Mouse (Mus musculus): Measurements from ENCODE around the gene Rapgef3. TPM values are rescaled to one million over a fixed set of nuclear protein-coding genes. Genes with fewer than 3 reads are reported as not detected.

Rapgef3 gene
- polyA plus RNA-seq, 1 experiment from 2014 or later, result 2.1 TPM

- WGBS (ENCODE audit: insufficient replicate concordance), result 72% methylated on average over 5 of the region's 5 CpGs
- Histone ChIP-seq H3K9me3 (replicated peaks; ENCODE audit: control insufficient read depth, low read length) (no peaks in the 10 kb centered on the region), H3K36me3 (ENCODE audit: control insufficient read depth, insufficient read depth) (no peaks in the 10 kb centered on the region), H3K4me3 (ENCODE audit: low read depth, low read length) (no peak overlapping the region), H3K9ac (ENCODE audit: low read depth, low read length) (no peak overlapping the region), H3K27ac (ENCODE audit: low read length) (no peak overlapping the region), H3K27me3 (ENCODE audit: control insufficient read depth, insufficient read depth, low read depth, low read length) (no peaks in the 10 kb centered on the region), H3K4me2 (ENCODE audit: low read depth, low read length) (no peak overlapping the region), H3K4me1 (ENCODE audit: control insufficient read depth, low read depth, low read length) (peaks cover 33% of the 10 kb centered on the region)
- ATAC-seq (ENCODE audit: low read depth), result no peak
Measured at GRCm38 (mm10) chr15:97743210-97743609, 24.6 kb downstream of the Rapgef3 start.

DNA sequence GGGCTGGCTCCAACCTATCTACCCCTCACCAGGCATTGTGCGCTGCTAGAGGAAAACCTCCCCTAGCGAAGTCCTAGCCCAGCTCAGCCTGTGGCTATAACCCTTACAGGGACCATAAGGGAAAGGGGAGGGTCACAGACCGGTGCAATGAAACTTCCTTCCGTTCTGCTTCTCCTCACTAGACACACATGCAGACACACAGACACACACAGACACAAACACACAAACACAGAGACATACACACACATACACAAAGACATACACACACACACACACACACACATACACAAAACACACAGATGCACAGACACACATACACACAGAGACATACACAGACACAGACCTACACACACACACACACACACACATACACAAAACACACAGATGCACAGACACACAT is 25.2 kb downstream of the Rapgef3 start:
- Histone ChIP-seq H3K9ac (ENCODE audit: low read depth, low read length) (no peak overlapping the region), H3K36me3 (ENCODE audit: control insufficient read depth, insufficient read depth) (no peaks in the 10 kb centered on the region), H3K4me1 (ENCODE audit: control insufficient read depth, low read depth, low read length) (peaks cover 30% of the 10 kb centered on the region), H3K27me3 (ENCODE audit: control insufficient read depth, insufficient read depth, low read depth, low read length) (no peaks in the 10 kb centered on the region), H3K9me3 (replicated peaks; ENCODE audit: control insufficient read depth, low read length) (no peaks in the 10 kb centered on the region), H3K4me3 (ENCODE audit: low read depth, low read length) (no peak overlapping the region), H3K27ac (ENCODE audit: low read length) (no peak overlapping the region), H3K4me2 (ENCODE audit: low read depth, low read length) (no peak overlapping the region)
- ATAC-seq (ENCODE audit: low read depth), result no peak
- WGBS (ENCODE audit: insufficient replicate concordance), result 17% methylated on average over 4 of the region's 4 CpGs

- Histone ChIP-seq H3K4me2 (ENCODE audit: low read depth, low read length) (no peak overlapping the region), H3K27me3 (ENCODE audit: control insufficient read depth, insufficient read depth, low read depth, low read length) (no peaks in the 10 kb centered on the region), H3K4me1 (ENCODE audit: control insufficient read depth, low read depth, low read length) (peaks cover 30% of the 10 kb centered on the region), H3K9me3 (replicated peaks; ENCODE audit: control insufficient read depth, low read length) (no peaks in the 10 kb centered on the region), H3K4me3 (ENCODE audit: low read depth, low read length) (no peak overlapping the region), H3K27ac (ENCODE audit: low read length) (no peak overlapping the region), H3K9ac (ENCODE audit: low read depth, low read length) (no peak overlapping the region), H3K36me3 (ENCODE audit: control insufficient read depth, insufficient read depth) (no peaks in the 10 kb centered on the region)
- no peak for ATAC-seq (ENCODE audit: low read depth)
- WGBS (ENCODE audit: insufficient replicate concordance), result 38% methylated on average over 7 of the region's 7 CpGs
Measured at GRCm38 (mm10) chr15:97742074-97742473, 25.7 kb downstream of the Rapgef3 start.

- no peak overlapping the region for H3K9ac ChIP-seq (ENCODE audit: low read depth, low read length)
- no peaks in the 10 kb centered on the region for H3K9me3 ChIP-seq (replicated peaks; ENCODE audit: control insufficient read depth, low read length)
- WGBS (ENCODE audit: insufficient replicate concordance), result 68% methylated on average over 12 of the region's 12 CpGs
- H3K36me3 ChIP-seq (ENCODE audit: control insufficient read depth, insufficient read depth), result no peaks in the 10 kb centered on the region
- ATAC-seq (ENCODE audit: low read depth), result no peak
- peaks cover 30% of the 10 kb centered on the region for H3K4me1 ChIP-seq (ENCODE audit: control insufficient read depth, low read depth, low read length)
- H3K4me3 ChIP-seq (ENCODE audit: low read depth, low read length), result no peak overlapping the region
- no peak overlapping the region for H3K27ac ChIP-seq (ENCODE audit: low read length)
- no peaks in the 10 kb centered on the region for H3K27me3 ChIP-seq (ENCODE audit: control insufficient read depth, insufficient read depth, low read depth, low read length)
- no peak overlapping the region for H3K4me2 ChIP-seq (ENCODE audit: low read depth, low read length)
Measured at GRCm38 (mm10) chr15:97741662-97742061, 26.1 kb downstream of the Rapgef3 start.

DNA sequence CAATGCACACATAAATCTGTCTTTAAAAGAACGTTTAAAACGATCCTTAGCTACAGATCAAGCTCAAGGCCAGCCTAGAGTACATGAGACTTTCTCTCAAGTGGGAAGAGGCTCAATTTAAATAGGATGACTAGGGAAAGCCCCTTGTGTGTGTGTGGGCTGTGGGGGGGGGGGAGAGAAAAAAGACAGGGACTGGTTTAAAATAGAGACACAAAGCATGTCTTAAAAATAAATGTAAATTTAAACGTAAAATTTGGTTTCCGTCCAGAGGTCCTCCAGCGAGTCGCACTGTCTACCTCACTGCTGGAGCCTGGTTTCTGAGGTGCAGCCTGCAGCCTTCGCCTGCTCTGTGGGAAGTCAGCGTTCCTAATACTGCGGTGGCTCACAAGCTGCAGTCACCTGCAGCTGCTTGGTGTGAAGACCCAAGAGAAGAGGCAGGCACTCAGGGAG is 27.5 kb downstream of the Rapgef3 start:
- H3K36me3 ChIP-seq (ENCODE audit: control insufficient read depth, insufficient read depth), result no peaks in the 10 kb centered on the region
- H3K4me2 ChIP-seq (ENCODE audit: low read depth, low read length), result no peak overlapping the region
- no peak for ATAC-seq (ENCODE audit: low read depth)
- H3K4me3 ChIP-seq (ENCODE audit: low read depth, low read length), result no peak overlapping the region
- H3K27me3 ChIP-seq (ENCODE audit: control insufficient read depth, insufficient read depth, low read depth, low read length), result no peaks in the 10 kb centered on the region
- no peak overlapping the region for H3K27ac ChIP-seq (ENCODE audit: low read length)
- WGBS (ENCODE audit: insufficient replicate concordance), result 82% methylated on average over 9 of the region's 9 CpGs
- H3K4me1 ChIP-seq (ENCODE audit: control insufficient read depth, low read depth, low read length), result peaks cover 20% of the 10 kb centered on the region
- H3K9me3 ChIP-seq (replicated peaks; ENCODE audit: control insufficient read depth, low read length), result no peaks in the 10 kb centered on the region
- H3K9ac ChIP-seq (ENCODE audit: low read depth, low read length), result no peak overlapping the region

DNA sequence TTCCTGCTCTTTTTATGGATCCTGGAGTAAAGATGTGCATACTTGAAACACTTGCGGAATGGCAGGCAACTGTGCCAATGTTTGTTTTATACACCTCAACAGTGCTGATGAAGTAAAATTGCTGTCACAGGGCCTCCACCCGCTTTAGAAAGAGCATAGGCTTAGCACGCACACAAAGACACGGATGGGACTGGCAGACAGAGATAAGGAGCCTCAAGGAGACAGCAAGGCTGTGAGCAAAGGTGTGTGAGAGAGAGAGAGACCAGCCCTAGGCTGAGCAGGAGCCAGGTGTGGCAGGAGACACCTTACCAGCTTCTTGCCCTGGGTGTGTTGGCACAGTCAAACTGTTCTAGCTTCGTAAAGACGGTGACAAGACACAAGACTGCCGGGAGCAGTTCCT is 28.8 kb downstream of the Rapgef3 start:
- Histone ChIP-seq H3K4me3 (ENCODE audit: low read depth, low read length) (no peak overlapping the region), H3K4me1 (ENCODE audit: control insufficient read depth, low read depth, low read length) (peaks cover 10% of the 10 kb centered on the region), H3K36me3 (ENCODE audit: control insufficient read depth, insufficient read depth) (no peaks in the 10 kb centered on the region), H3K9ac (ENCODE audit: low read depth, low read length) (no peak overlapping the region), H3K27ac (ENCODE audit: low read length) (no peak overlapping the region), H3K4me2 (ENCODE audit: low read depth, low read length) (no peak overlapping the region), H3K9me3 (replicated peaks; ENCODE audit: control insufficient read depth, low read length) (no peaks in the 10 kb centered on the region), H3K27me3 (ENCODE audit: control insufficient read depth, insufficient read depth, low read depth, low read length) (no peaks in the 10 kb centered on the region)
- whole genome bisulfite sequencing (ENCODE audit: insufficient replicate concordance), result 47% methylated on average over 7 of the region's 7 CpGs
- peak; percentile 87 for ATAC-seq (ENCODE audit: low read depth)

DNA sequence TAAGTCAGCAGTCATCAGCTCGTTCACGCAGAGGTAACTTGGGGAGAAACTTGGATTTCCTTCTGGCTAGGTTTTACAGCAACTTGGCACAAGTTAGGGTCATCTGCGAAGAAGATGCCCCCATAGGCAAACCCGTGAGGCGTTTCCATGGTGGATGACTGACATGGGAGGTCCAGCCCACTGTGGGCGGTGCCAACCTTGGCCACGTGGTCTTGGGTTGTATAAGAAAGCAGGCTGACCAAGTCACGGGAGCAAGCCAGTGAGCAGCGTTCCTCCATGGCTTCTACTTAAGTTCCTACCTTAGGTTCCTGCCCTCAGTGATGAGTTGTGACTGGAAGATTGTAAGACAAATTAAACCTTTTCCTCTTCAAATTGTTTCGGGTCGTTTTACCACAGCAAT is 35.8 kb downstream of the Rapgef3 start:
- Histone ChIP-seq H3K4me2 (ENCODE audit: low read depth, low read length) (no peak overlapping the region), H3K9me3 (replicated peaks; ENCODE audit: control insufficient read depth, low read length) (no peaks in the 10 kb centered on the region), H3K27me3 (ENCODE audit: control insufficient read depth, insufficient read depth, low read depth, low read length) (no peaks in the 10 kb centered on the region), H3K9ac (ENCODE audit: low read depth, low read length) (no peak overlapping the region), H3K27ac (ENCODE audit: low read length) (no peak overlapping the region), H3K4me1 (ENCODE audit: control insufficient read depth, low read depth, low read length) (no peaks in the 10 kb centered on the region), H3K4me3 (ENCODE audit: low read depth, low read length) (no peak overlapping the region), H3K36me3 (ENCODE audit: control insufficient read depth, insufficient read depth) (no peaks in the 10 kb centered on the region)
- ATAC-seq (ENCODE audit: low read depth), result no peak
- WGBS (ENCODE audit: insufficient replicate concordance), result 70% methylated on average over 11 of the region's 11 CpGs

GRCm38 (mm10) chr15:97731111-97731510 is 36.7 kb downstream of the Rapgef3 start, which contains the start of gene Endou:
Endou (minus strand) TSS chr15:97731339.
- Histone ChIP-seq H3K9me3 (replicated peaks; ENCODE audit: control insufficient read depth, low read length) (no peaks in the 10 kb centered on the region), H3K27me3 (ENCODE audit: control insufficient read depth, insufficient read depth, low read depth, low read length) (no peaks in the 10 kb centered on the region), H3K4me3 (ENCODE audit: low read depth, low read length) (no peak within 1 kb of the TSS), H3K27ac (ENCODE audit: low read length) (no peak within 1 kb of the TSS), H3K4me2 (ENCODE audit: low read depth, low read length) (no peak within 1 kb of the TSS), H3K9ac (ENCODE audit: low read depth, low read length) (no peak within 1 kb of the TSS), H3K4me1 (ENCODE audit: control insufficient read depth, low read depth, low read length) (no peaks in the 10 kb centered on the region), H3K36me3 (ENCODE audit: control insufficient read depth, insufficient read depth) (no peaks in the 10 kb centered on the region)
- no peak for ATAC-seq (ENCODE audit: low read depth)
- WGBS (ENCODE audit: insufficient replicate concordance), result 67% methylated on average over 8 of the region's 8 CpGs

- Histone ChIP-seq H3K27ac (ENCODE audit: low read length) (no peak overlapping the region), H3K4me2 (ENCODE audit: low read depth, low read length) (no peak overlapping the region), H3K36me3 (ENCODE audit: control insufficient read depth, insufficient read depth) (no peaks in the 10 kb centered on the region), H3K9ac (ENCODE audit: low read depth, low read length) (no peak overlapping the region), H3K4me1 (ENCODE audit: control insufficient read depth, low read depth, low read length) (no peaks in the 10 kb centered on the region), H3K27me3 (ENCODE audit: control insufficient read depth, insufficient read depth, low read depth, low read length) (no peaks in the 10 kb centered on the region), H3K9me3 (replicated peaks; ENCODE audit: control insufficient read depth, low read length) (no peaks in the 10 kb centered on the region), H3K4me3 (ENCODE audit: low read depth, low read length) (no peak overlapping the region)
- WGBS (ENCODE audit: insufficient replicate concordance), result 45% methylated on average over 6 of the region's 6 CpGs
- ATAC-seq (ENCODE audit: low read depth), result no peak
Measured at GRCm38 (mm10) chr15:97730365-97730764, 37.4 kb downstream of the Rapgef3 start.

All from liver, embryonic 16.5 days (tissue).